Mouse (Mus musculus) cortical plate, adult 2 months (tissue): ENCODE results near the gene Cttnbp2.

ENCODE experiments used
- CTCF ChIP-seq: fragments of 200-500 bp; IDR thresholded peaks from 2 replicates; pipeline ENCODE4 v1.5.1; 2011; ENCODE audit warnings: mild to moderate bottlenecking, control low read depth, low read length; ENCODE audit not compliant: insufficient read depth; ENCODE audit errors: extremely low read depth
- POLR2A ChIP-seq: fragments of 200-500 bp; IDR thresholded peaks from 2 replicates; pipeline ENCODE4 v1.6.1; 2011; ENCODE audit warnings: mild to moderate bottlenecking, low read length, control low read depth; ENCODE audit not compliant: insufficient read depth; ENCODE audit errors: extremely low read depth

DNA sequence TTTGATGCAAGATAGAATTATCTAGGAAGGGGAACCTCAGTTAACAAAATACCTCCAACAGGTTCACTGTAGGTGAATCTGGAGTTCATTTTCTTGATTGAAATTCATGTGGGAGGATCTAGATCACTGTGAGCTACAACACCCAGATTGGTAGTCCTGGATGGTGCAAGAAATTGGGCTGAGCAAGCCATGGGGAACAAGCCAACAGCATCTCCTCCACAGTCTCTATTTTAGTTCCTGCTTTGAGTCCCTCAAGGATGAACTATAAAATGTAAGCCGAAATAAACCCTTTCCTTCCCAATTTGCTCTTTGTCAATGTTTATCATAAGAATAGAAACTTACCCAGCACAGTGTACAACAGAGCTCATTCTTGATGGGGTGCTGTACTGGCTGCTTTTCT, 191.7 kb downstream of the Cttnbp2 start:
- TF ChIP-seq POLR2A (no peak), CTCF (no peak)
